In genomic region chr2:118203739-118204461, GRCm38 (mm10) we compare ENCODE assay signal across 8 mouse cellular contexts. TPM values are rescaled to one million over a fixed set of nuclear protein-coding genes. Genes with fewer than 3 reads are reported as not detected.
DNase-seq lines count a peak whose midpoint lies in the region; ATAC-seq lines count a peak whose summit lies in the region.

No protein-coding gene starts in this region.

- H3K27ac ChIP-seq in heart, embryonic 15.5 days = no peak overlapping the region
- H3K27ac ChIP-seq in midbrain, embryonic 10.5 days (replicated peaks) = peak overlapping the region; percentile 81

- ATAC-seq in heart, embryonic 15.5 days (replicated peaks; ENCODE audit: insufficient number of reproducible peaks, insufficient read depth, low FRiP score, low read depth) = no peak; the same call in 1 of the 2 replicates

- no peak overlapping the region for H3K9ac ChIP-seq in heart, embryonic 15.5 days

- peak; percentile 90 for DNase-seq in Muller cell, postnatal 12 days (ENCODE audit: inconsistent ontology term)
- DNase-seq in cerebellum, postnatal 25 days = peak; percentile 8 to 18
- DNase-seq in layer of hippocampus, adult 11-12 months (ENCODE audit: low spot score) = peak; percentile 57
- peak; percentile 63 for DNase-seq in midbrain, embryonic 10.5 days (ENCODE audit: low spot score)
- no peak for DNase-seq in thymus, postnatal 14 days
- DNase-seq in liver = no peak
- DNase-seq in gastrocnemius, postnatal 10 days = no peak

- H3K4me2 ChIP-seq in heart, embryonic 15.5 days = peak overlapping the region; percentile 28

- peaks cover 8% of the 10 kb centered on the region for H3K4me1 ChIP-seq in heart, embryonic 15.5 days (replicated peaks)
- H3K4me1 ChIP-seq in midbrain, embryonic 10.5 days = peaks cover 60% of the 10 kb centered on the region

- 14% methylated on average over 16 of the region's 16 CpGs for WGBS in heart, embryonic 15.5 days
- WGBS in midbrain, embryonic 10.5 days = 13% methylated on average over 16 of the region's 16 CpGs

- H3K9me3 ChIP-seq in heart, embryonic 15.5 days (replicated peaks) = no peaks in the 10 kb centered on the region
- no peaks in the 10 kb centered on the region for H3K9me3 ChIP-seq in midbrain, embryonic 10.5 days (replicated peaks)

- H3K36me3 ChIP-seq in heart, embryonic 15.5 days = no peaks in the 10 kb centered on the region
- no peaks in the 10 kb centered on the region for H3K36me3 ChIP-seq in midbrain, embryonic 10.5 days

- peaks cover 53% of the 10 kb centered on the region for H3K27me3 ChIP-seq in heart, embryonic 15.5 days
- peaks cover 23% of the 10 kb centered on the region for H3K27me3 ChIP-seq in midbrain, embryonic 10.5 days (ENCODE audit: low read depth, poor library complexity, severe bottlenecking)

- H3K4me3 ChIP-seq in heart, embryonic 15.5 days = no peak overlapping the region
- H3K4me3 ChIP-seq in midbrain, embryonic 10.5 days = peak overlapping the region; percentile 23; the same call in 1 of the 2 replicates

RNA-seq across cellular contexts. Expression of gene Fsip1, which starts 52.9 kb away (rescaled TPM):
- polyA plus RNA-seq in heart, embryonic 15.5 days (2015; fragmentation: Nextera tagmentation; extraction: Ambion mirVana) = 0.10 and 0.16 TPM in 2 replicates
- 2.1 and 3.0 TPM in 2 replicates for polyA plus RNA-seq in midbrain, embryonic 10.5 days (2016; fragmentation: Nextera tagmentation; extraction: Ambion mirVana)
- not detected for total RNA-seq in gastrocnemius, postnatal 10 days (2021)

Comparison
In these comparisons a context has a peak if more than half of its experiments do, and no peak if none do; other contexts are left out.
1. DNase-seq: peak in Muller cell, postnatal 12 days (single experiment), cerebellum, postnatal 25 days (2 of 2), layer of hippocampus, adult 11-12 months (single experiment) and midbrain, embryonic 10.5 days (single experiment); none in thymus, postnatal 14 days (single experiment), liver (single experiment) and gastrocnemius, postnatal 10 days (single experiment).